Comparison of ENCODE assay signal across 8 mouse cellular contexts in the genomic region with DNA sequence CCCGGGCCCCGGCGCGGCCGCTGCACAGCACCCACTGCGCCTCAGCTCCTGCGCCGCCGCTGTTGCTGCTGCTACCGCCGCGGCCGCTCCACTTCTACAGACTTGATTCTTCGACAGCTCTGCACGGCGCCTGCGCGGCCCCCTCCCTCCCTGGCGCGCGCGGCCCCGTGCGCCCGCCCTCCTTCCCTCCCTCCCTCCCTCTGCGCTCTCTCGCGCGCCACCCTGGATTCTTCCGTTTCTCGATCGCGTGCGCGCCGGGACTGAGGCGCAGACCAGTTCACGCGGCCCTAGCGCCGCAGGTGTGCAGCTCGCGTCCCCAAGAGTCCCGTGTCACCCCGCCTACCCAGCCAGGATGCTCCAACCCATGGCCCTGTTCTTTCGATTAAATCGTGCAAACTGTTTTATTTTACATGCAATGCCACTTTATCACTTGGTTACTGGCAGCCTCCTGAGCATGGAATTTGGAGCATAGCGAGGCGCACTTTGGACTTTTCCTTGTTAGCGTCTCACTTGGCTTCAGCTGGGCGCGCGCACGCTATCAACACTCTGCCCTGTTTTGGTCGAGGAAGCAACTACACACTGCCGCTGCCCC. TPM values are rescaled to one million over a fixed set of nuclear protein-coding genes. Genes with fewer than 3 reads are reported as not detected.
DNase-seq lines count a peak whose midpoint lies in the region; ATAC-seq lines count a peak whose summit lies in the region.

TSS of gene Irf2bp2 (minus strand) at position 98 of the 592 bp plus-strand sequence.

- H3K27ac ChIP-seq in hindbrain, embryonic 11.5 days (ENCODE audit: low read depth, low read length) = peak within 1 kb of the TSS; percentile 97

- H3K4me1 ChIP-seq in hindbrain, embryonic 11.5 days (replicated peaks; ENCODE audit: control insufficient read depth, insufficient read depth, low read length) = peaks cover 21% of the 10 kb centered on the region

- peak within 1 kb of the TSS; percentile 98 for H3K9ac ChIP-seq in hindbrain, embryonic 11.5 days (ENCODE audit: low read depth, low read length)

- peak within 1 kb of the TSS; percentile 98 for H3K4me3 ChIP-seq in hindbrain, embryonic 11.5 days (ENCODE audit: low read depth, low read length)

- peak; percentile 97 for DNase-seq in Muller cell, postnatal 12 days (ENCODE audit: inconsistent ontology term)
- DNase-seq in cerebellum, adult 9-10 months = peak; percentile 89
- peak in 1 of 2 experiments; percentile 89 for DNase-seq in frontal cortex, adult 2 months (ENCODE audit: extremely low spot score in 1 of 2, low spot score in 1 of 2)
- peak; percentile 94 for DNase-seq in hindbrain, embryonic 11.5 days (ENCODE audit: low spot score)
- DNase-seq in layer of hippocampus, postnatal 25 days (ENCODE audit: extremely low spot score in 1 of 2, low spot score in 1 of 2) = peak; percentile 80 to 81
- peak; percentile 92 for DNase-seq in lung, postnatal 36 days
- peak; percentile 97 for DNase-seq in retina, postnatal 1 day
- peak; percentile 75 to 83 for DNase-seq in urinary bladder, adult 18-20 months (ENCODE audit: low spot score in 2 of 2)

- no peaks in the 10 kb centered on the region for H3K9me3 ChIP-seq in hindbrain, embryonic 11.5 days (ENCODE audit: control insufficient read depth, low read length)

- peak within 1 kb of the TSS; percentile 91 for H3K4me2 ChIP-seq in hindbrain, embryonic 11.5 days (replicated peaks; ENCODE audit: low read depth, low read length)

- no peaks in the 10 kb centered on the region for H3K36me3 ChIP-seq in hindbrain, embryonic 11.5 days (ENCODE audit: control insufficient read depth, insufficient read depth, low read length)

- WGBS in hindbrain, embryonic 11.5 days = under 1% methylated on average over 36 of the region's 56 CpGs

- H3K27me3 ChIP-seq in hindbrain, embryonic 11.5 days (ENCODE audit: control insufficient read depth, insufficient read depth, low read length) = no peaks in the 10 kb centered on the region

- ATAC-seq in hindbrain, embryonic 11.5 days (ENCODE audit: low FRiP score) = peak; percentile 74

RNA-seq across cellular contexts. Expression of gene Irf2bp2, which starts in this region (rescaled TPM):
- polyA plus RNA-seq in frontal cortex, adult 2 months (2012; rRNA removed) = 36.5 and 40.8 TPM in 2 replicates
- 4.8 and 5.5 TPM in 2 replicates for polyA plus RNA-seq in hindbrain, embryonic 11.5 days (2014; fragmentation: Nextera tagmentation; extraction: Ambion mirVana)
- total RNA-seq in layer of hippocampus, postnatal 25 days (2021) = 10 to 100 TPM; 55.4 to 59.0 TPM
